Mouse (Mus musculus) forebrain, embryonic 16.5 days (tissue): ENCODE measurements around the gene Fgfr2. TPM values are rescaled to one million over a fixed set of nuclear protein-coding genes. Genes with fewer than 3 reads are reported as not detected.
A peak's percentile ranks its signal among the peaks of the same experiment; 100 is the strongest.

ENCODE experiments used
- ATAC-seq: fragments of 200-750 bp; cut with Nextera tagmentation; 2 replicates; pipeline ENCODE4 v1.8.0; 2017; ENCODE audit warnings: mild to moderate bottlenecking, moderate library complexity
- H3K27ac ChIP-seq: fragments of 300-500 bp; sonication (generic); 2 replicates; pipeline ENCODE4 v1.5.1; 2014; ENCODE audit warnings: low read length, control low read depth
- H3K27me3 ChIP-seq: fragments of 300-500 bp; sonication (generic); replicated peaks from 2 replicates; pipeline ENCODE4 v1.6.1; 2014; ENCODE audit warnings: low read length; ENCODE audit not compliant: control insufficient read depth, insufficient read depth
- H3K36me3 ChIP-seq: fragments of 300-500 bp; sonication (generic); 2 replicates; pipeline ENCODE4 v1.6.1; 2014; ENCODE audit not compliant: control insufficient read depth, insufficient read depth
- H3K4me1 ChIP-seq: fragments of 300-500 bp; sonication (generic); replicated peaks from 2 replicates; pipeline ENCODE4 v1.6.1; 2014; ENCODE audit warnings: low read length; ENCODE audit not compliant: control insufficient read depth, insufficient read depth
- H3K4me2 ChIP-seq: fragments of 300-500 bp; sonication (generic); 2 replicates; pipeline ENCODE4 v1.6.1; 2014; ENCODE audit warnings: mild to moderate bottlenecking, low read length, control low read depth
- H3K4me3 ChIP-seq: fragments of 300-500 bp; sonication (generic); replicated peaks from 2 replicates; pipeline ENCODE4 v1.5.1; 2014; ENCODE audit warnings: mild to moderate bottlenecking, low read length, control low read depth
- H3K9ac ChIP-seq: fragments of 300-500 bp; sonication (generic); replicated peaks from 2 replicates; pipeline ENCODE4 v1.6.1; 2014; ENCODE audit warnings: low read depth, low read length, control low read depth
- H3K9me3 ChIP-seq: fragments of 300-500 bp; sonication (generic); 2 replicates; pipeline ENCODE4 v1.6.1; 2016; ENCODE audit warnings: low read length; ENCODE audit not compliant: control insufficient read depth
- WGBS: fragments of 180-500 bp; shearing (Covaris S2); extraction: QIAGEN DNeasy Blood & Tissue Kit; methylation state at CpG from one replicate; pipeline ENCODE4 v1.1.7; 2014; 5-methylcytosine and 5-hydroxymethylcytosine counted together
- polyA plus RNA-seq: library from polyadenylated mRNA; unstranded; fragments of >200 nt; fragmentation: Nextera tagmentation; extraction: Ambion mirVana; gene quantifications from 2 replicates; pipeline ENCODE4 v1.2.1, GENCODE M21; 2015

Gene Fgfr2
- polyA plus RNA-seq, 1 experiment from 2014 or later, result 39.2 TPM

DNA sequence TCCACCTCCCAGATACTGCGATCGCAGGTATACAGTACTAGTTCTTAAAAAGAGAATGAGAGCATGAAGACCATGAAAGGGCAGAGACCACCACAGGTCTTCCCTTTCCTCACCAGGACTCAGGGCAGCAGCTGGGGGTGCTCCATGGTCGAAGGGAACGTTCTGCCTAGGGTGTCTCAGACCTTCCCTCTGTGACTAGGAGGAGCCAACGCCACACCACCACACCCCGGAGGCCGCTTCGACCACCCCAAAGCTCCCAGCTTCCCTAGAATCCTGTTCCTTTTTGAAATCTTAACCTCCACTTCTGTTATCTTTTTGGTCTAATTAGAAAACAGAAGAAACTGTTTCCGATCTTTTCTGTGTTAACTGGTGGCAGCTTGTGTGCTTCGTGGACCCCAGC is 347.2 kb downstream of the Fgfr2 start:
- no peak overlapping the region for H3K27ac ChIP-seq
- H3K27me3 ChIP-seq, result no peaks in the 10 kb centered on the region
- WGBS, result 95% methylated on average over 10 of the region's 10 CpGs
- H3K4me1 ChIP-seq, result peaks cover 11% of the 10 kb centered on the region
- no peaks in the 10 kb centered on the region for H3K9me3 ChIP-seq
- no peak for ATAC-seq
- no peak overlapping the region for H3K9ac ChIP-seq
- H3K4me2 ChIP-seq, result no peak overlapping the region
- H3K36me3 ChIP-seq, result no peaks in the 10 kb centered on the region
- no peak overlapping the region for H3K4me3 ChIP-seq

DNA sequence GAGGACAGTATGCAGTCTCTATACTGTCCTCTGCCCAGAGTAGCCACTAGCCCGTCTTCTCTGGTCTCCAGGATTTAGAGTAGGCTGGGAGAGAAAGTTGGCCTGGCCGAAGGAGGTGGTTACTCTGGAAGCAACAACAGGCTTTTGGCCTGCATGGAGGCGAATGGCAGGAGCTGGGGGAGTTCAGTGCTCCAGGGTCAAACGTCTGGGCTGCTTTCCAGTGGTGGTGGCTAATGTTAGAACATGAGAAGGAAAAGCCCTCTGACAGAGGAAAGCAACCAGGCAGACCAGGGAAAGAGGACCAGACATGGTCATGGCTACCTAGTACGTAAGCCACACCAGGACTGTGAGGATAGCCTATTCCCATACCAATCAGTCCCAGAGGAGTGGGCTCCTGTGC is 347.8 kb downstream of the Fgfr2 start:
- Histone ChIP-seq H3K9ac (no peak overlapping the region), H3K4me2 (no peak overlapping the region), H3K36me3 (no peaks in the 10 kb centered on the region), H3K27me3 (no peaks in the 10 kb centered on the region), H3K4me1 (peaks cover 5% of the 10 kb centered on the region), H3K4me3 (no peak overlapping the region), H3K9me3 (no peaks in the 10 kb centered on the region), H3K27ac (no peak overlapping the region)
- ATAC-seq, result no peak
- 93% methylated on average over 5 of the region's 5 CpGs for WGBS

DNA sequence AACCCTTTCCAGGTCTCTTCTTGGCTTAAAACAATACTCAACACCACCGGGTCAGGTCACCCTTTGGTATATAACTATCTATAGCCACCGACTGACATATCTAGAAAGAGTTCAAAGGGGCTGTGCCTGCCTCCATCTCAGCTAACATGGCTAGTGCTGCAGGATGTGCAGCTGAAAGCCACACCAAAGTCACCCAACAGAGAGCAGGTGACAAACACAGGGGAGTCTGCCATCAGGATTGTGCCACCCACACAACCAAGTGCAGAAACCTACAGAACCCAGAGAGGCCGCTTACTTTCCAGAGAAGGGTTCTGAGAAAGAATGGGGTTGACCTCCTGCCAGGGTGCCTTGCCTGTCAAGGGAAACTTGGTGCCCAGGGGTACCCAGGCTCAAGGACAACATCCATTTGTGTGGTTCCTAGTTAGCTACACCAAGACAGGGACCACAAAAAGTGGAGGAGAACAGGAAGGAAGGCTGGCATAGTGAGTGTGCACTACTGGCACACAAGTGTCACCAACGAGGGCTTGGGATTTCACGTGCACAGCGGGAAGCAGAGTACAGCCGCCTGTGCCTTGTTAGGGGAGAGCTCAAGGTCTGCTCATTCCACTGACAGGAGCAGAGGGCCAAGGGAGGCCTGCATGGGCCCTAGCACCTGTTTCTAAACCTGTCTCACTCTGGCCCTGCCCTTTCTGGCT is 350.0 kb downstream of the Fgfr2 start:
- H3K27me3 ChIP-seq, result no peaks in the 10 kb centered on the region
- no peaks in the 10 kb centered on the region for H3K9me3 ChIP-seq
- no peak overlapping the region for H3K4me2 ChIP-seq
- ATAC-seq, result no peak
- H3K4me3 ChIP-seq, result no peak overlapping the region
- 92% methylated on average over 7 of the region's 7 CpGs for whole genome bisulfite sequencing
- no peak overlapping the region for H3K27ac ChIP-seq
- H3K9ac ChIP-seq, result no peak overlapping the region
- H3K36me3 ChIP-seq, result no peaks in the 10 kb centered on the region
- H3K4me1 ChIP-seq, result peaks cover 10% of the 10 kb centered on the region

DNA sequence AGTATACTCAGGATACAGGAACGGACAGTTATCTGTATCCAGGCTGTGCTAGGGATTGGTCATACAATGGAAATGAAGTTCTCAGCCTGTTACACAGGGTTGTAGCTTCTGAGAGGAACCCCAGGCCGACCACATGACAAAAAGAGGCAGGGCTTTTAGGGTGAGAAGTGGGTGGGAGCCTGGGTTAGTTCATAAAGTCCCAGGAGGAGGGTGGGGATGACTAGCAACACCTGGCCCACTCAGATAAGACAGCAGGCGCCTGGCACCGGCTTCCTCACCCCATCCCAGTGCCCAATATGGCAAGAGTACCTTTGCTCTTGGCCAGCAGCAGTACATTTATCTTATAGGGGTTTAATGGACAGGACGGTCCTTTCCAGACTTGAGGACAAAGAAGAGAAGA is 350.7 kb downstream of the Fgfr2 start:
- H3K9me3 ChIP-seq, result no peaks in the 10 kb centered on the region
- H3K27ac ChIP-seq, result no peak overlapping the region
- WGBS, result 88% methylated on average over 5 of the region's 5 CpGs
- H3K4me3 ChIP-seq, result no peak overlapping the region
- H3K36me3 ChIP-seq, result no peaks in the 10 kb centered on the region
- H3K27me3 ChIP-seq, result no peaks in the 10 kb centered on the region
- H3K9ac ChIP-seq, result no peak overlapping the region
- H3K4me1 ChIP-seq, result peaks cover 16% of the 10 kb centered on the region
- ATAC-seq, result no peak
- H3K4me2 ChIP-seq, result no peak overlapping the region

DNA sequence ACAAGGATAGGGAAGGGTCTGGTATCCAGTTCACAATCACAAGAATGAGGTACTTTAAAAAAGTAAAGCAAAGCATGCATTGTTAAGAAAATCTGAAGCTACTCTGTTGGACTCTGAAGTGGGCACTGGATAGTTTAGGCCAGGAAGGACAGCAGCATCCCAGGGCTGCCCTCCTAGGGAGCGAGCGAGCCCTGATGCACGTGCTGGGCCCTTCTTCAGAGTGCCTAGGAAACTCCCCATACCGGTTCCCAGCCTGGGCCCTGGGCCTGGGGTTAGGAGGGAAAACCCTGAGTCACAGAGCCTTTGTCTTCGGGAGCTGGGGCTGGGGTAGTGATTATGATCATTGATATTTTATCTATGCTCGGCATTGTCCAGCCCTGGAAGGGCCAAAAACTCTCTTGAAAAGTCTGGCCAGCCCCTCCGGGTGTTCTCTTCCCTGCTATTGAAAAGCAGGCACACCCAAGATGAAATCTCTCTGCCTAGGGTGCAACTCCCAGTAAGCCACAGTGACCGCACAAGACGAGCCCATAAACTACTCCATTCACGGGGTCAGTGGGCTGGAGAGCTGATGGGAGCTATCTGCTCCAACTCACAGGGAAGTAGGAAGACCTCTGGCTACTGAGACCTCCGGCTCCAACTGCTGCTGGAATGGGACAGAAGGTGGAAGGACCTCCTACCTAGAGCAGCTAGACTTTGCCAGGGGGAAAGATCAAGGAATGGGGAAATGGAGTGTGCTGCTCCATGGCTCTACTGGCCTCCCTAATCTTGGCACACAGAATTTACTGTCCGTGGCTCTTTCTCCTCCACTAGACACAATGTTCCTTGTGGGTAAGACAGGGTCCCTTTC is 354.4 kb downstream of the Fgfr2 start:
- H3K9ac ChIP-seq, result no peak overlapping the region
- H3K27ac ChIP-seq, result peak overlapping the region; percentile 91
- H3K4me2 ChIP-seq, result no peak overlapping the region
- 78% methylated on average over 12 of the region's 12 CpGs for WGBS
- peaks cover 36% of the 10 kb centered on the region for H3K4me1 ChIP-seq
- no peaks in the 10 kb centered on the region for H3K36me3 ChIP-seq
- no peaks in the 10 kb centered on the region for H3K27me3 ChIP-seq
- H3K4me3 ChIP-seq, result no peak overlapping the region
- no peaks in the 10 kb centered on the region for H3K9me3 ChIP-seq
- no peak for ATAC-seq

DNA sequence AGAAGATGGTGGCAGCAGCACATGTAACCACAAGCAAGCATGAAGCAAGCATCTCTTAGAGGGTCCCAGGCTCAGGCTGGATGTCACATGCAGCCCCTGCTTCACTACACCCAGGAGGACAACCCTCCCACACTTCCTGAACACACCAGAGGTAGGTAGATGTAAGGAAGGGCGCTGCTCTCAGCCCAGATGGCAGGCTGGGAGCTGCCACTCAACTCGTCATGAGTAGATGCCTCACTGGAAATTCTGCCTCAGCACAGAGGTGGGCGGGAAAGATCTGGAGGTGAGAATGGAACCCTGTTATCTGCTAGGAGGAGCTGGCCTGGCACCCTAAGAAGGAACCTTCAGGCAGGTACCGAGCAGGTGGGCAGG is 355.2 kb downstream of the Fgfr2 start:
- no peak overlapping the region for H3K9ac ChIP-seq
- H3K4me3 ChIP-seq, result no peak overlapping the region
- peak overlapping the region; percentile 91 for H3K27ac ChIP-seq
- H3K27me3 ChIP-seq, result no peaks in the 10 kb centered on the region
- peaks cover 36% of the 10 kb centered on the region for H3K4me1 ChIP-seq
- no peaks in the 10 kb centered on the region; the same call in 1 of the 2 replicates for H3K36me3 ChIP-seq
- peak; percentile 48 for ATAC-seq
- H3K4me2 ChIP-seq, result no peak overlapping the region
- 46% methylated on average over 4 of the region's 4 CpGs for WGBS
- no peaks in the 10 kb centered on the region for H3K9me3 ChIP-seq

DNA sequence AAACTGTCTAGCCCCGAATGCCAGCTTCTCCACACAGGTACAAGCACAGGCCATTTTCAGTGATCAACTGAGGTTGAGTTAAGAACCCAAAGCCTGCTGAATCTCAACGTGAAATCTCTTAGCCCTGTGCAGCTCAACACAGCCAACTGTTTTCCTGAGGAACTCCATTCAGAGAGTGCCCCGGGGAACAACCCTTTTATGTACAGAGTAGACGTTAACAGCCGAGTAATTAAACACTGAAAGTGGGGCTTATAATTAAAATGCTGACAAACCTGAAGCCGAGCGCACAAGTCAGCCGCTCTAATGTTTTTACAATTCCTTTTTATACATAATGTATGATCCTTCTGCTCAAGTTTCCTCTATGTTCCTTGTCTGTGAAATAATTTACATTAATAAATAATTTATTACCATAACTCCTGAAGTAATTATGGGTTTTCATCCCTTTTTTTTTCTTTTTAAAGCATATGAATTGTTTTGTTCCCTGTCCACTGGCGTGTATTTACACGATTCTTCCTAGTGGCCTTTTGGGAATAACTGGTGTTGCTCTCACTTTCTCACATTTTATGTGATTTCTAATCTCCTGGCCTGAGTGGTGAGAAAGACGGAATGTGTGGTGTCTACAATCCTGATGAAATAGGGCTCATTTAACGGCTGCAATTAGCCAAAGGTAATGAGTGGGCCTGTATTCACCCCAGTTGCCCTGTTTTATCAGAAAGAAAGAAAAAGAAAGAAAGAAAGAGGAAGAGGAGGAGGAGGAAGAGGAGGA is 355.7 kb downstream of the Fgfr2 start:
- Histone ChIP-seq H3K9ac (no peak overlapping the region), H3K4me2 (peak overlapping the region; percentile 13), H3K27ac (peak overlapping the region; percentile 91), H3K4me3 (no peak overlapping the region), H3K36me3 (no peaks in the 10 kb centered on the region; the same call in 1 of the 2 replicates), H3K27me3 (no peaks in the 10 kb centered on the region), H3K4me1 (peaks cover 36% of the 10 kb centered on the region), H3K9me3 (no peaks in the 10 kb centered on the region)
- ATAC-seq, result peak; percentile 91
- 7% methylated on average over 12 of the region's 12 CpGs for WGBS

DNA sequence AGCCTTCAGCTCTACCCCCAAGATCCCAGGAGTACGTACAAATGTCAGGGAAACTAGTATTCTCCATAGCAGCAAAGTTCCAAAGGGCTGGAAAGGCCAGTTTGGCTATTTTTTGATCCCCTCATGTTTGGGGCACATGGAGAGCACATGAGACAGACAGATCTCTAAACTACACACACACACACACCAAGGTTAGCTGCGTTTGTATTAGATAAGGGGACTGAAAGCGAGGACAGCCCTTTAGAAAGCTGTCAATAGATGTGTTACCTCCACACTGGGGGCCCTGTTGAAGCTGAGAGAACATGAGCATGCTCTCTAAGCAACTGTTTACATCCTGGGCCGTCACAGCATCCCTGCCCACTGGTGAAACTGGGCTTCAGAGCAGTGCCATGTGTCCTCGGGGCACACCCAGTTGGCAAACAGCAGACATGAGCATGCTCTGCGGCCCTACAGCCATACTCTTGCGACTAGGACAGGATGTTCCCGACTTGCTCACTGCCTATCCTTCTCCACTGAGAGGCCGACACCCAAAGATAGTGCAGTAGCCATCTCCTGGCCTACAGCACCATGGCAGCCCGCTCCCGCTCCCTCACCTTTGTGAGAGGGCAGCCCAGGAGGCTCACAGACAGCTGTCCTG is 356.8 kb downstream of the Fgfr2 start:
- Histone ChIP-seq H3K4me1 (peaks cover 36% of the 10 kb centered on the region), H3K4me3 (no peak overlapping the region), H3K9me3 (no peaks in the 10 kb centered on the region), H3K4me2 (no peak overlapping the region), H3K27me3 (no peaks in the 10 kb centered on the region), H3K36me3 (no peaks in the 10 kb centered on the region; the same call in 1 of the 2 replicates), H3K9ac (peak overlapping the region; percentile 19), H3K27ac (peak overlapping the region; percentile 91)
- ATAC-seq, result no peak
- 59% methylated on average over 11 of the region's 11 CpGs for WGBS
